Mouse (Mus musculus) lung, adult 18-20 months (tissue): ENCODE results near the gene Ctnnb1.

Experiments used
- DNase-seq, 2 experiments: peaks; one replicate each; pipeline ENCODE4 v3.0.0; 2022; ENCODE audit warnings: mixed read lengths in 2 of 2

The Ctnnb1 gene

DNA sequence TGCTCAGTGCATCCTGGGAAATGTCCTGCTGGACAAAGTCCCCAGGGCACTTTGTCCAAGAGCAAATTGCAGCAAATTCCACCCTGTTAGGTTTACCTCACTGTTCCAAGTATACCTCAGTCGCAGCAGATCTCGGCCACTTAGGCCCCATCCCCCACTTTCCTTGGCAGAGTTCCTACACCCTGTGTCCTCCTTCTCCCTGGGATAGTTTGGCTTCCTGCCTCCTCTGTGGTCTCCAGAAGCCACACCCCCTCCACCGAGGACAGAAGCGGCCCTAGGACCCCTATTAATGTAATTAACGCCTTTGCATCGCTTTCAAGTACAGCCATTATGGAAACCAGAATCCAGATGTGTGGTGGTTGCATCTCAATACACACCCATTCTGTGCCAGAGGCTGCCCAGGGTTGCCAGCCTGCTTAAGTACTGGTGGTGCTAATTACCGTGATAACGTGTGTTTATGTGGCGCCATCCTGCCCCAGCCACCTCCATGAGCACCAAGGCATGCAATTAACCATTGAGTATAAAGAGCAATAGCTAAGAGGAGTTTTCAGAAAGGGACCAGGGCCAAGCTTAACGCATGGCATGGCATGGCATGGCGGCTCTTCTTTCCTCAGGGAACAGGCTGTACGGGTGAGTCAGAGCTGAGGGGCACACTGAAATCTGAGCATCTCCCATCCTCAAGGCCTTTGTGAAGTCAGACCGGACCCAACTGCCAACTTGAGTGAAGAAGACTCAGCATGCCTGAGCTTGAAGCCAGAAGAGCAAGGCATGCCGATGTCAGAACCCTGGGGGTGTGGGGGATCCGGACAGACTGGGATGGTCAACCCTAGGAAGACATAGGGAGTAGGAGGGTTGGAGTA is 72.9 kb downstream of the Ctnnb1 start:
- DNase-seq: peak in 1 of 2 experiments; percentile 16

DNA sequence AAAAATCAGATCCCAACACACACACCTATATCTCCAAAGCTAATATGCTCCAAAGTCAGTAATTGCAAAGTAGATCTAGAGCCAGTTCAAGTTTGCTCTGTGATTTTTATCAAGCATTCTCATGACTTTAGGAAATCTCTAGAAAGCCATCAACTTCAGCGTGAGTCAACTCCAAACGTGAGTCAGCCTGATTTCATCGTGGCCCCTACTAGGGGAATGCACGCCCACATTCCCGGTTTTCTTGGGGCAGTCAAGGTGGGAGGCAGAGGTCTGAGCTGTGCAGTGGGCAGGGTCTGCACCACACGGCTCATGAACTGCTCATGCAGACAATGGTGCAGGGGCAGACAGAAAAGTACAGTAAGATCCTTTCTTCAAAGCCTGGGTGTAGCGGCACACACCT is 76.9 kb downstream of the Ctnnb1 start:
- no peak for DNase-seq
